Mouse (Mus musculus) macrophage (primary cell): ENCODE data around the gene Nmrk1. TPM values are rescaled to one million over a fixed set of nuclear protein-coding genes. Genes with fewer than 3 reads are reported as not detected.
"Not testable (repeated sequence)": the region's sequence is repeated elsewhere in the genome, so short reads cannot be mapped to it uniquely, and the experiment has no call there.

ENCODE experiments used
- H3K27ac ChIP-seq: fragments of 350-480 bp; formaldehyde crosslinking; 2 replicates; pipeline ENCODE4 v1.9.0; 2021
- H3K36me3 ChIP-seq: fragments of 350-480 bp; formaldehyde crosslinking; 2 replicates; pipeline ENCODE4 v1.9.0; 2021; ENCODE audit errors: inconsistent target
- H3K4me3 ChIP-seq: fragments of 350-480 bp; formaldehyde crosslinking; 2 replicates; pipeline ENCODE4 v1.9.0; 2021; ENCODE audit errors: inconsistent target
- H3K79me2 ChIP-seq: fragments of 350-480 bp; formaldehyde crosslinking; 2 replicates; pipeline ENCODE4 v1.9.0; 2021; ENCODE audit errors: inconsistent target
- WGBS: methylation state at CpG from one replicate; pipeline ENCODE4 v1.1.7; 2026; ENCODE audit warnings: inconsistent platforms; ENCODE audit not compliant: missing documents; 5-methylcytosine and 5-hydroxymethylcytosine counted together
- polyA plus RNA-seq: library from polyadenylated mRNA; stranded (reverse); fragments of 250-400 nt; gene quantifications from 3 replicates; pipeline ENCODE4 v1.2.4, GENCODE M21; 2018; ENCODE audit warnings: inconsistent platforms
- total RNA-seq, 78 experiments: library from RNA; depleted of rRNA; stranded (reverse); fragments of 250-400 nt; gene quantifications; 1 replicate in 9 of 78; 2 replicates in 24 of 78; 3 replicates in 43 of 78; 4 replicates in 2 of 78; pipeline ENCODE4 v1.2.4; 2018; ENCODE audit warnings: inconsistent platforms in 56 of 78

Nmrk1 gene
- 100 to 1,000 TPM in 4 of 26 experiments, 10 to 100 TPM in 22; 13.6 to 128 (median 43.0) TPM for total RNA-seq (2018; cell fraction: chromatin; rRNA removed)
- 10 to 100 TPM in 18 of 26 experiments, 1 to 10 TPM in 8; 5.3 to 26.5 (median 12.8) TPM for total RNA-seq (2018; cell fraction: cytosol; rRNA removed)
- total RNA-seq (2018; cell fraction: nucleus; rRNA removed) = 100 to 1,000 TPM in 1 of 26 experiments, 10 to 100 TPM in 25; 11.7 to 114 (median 31.0) TPM
- polyA plus RNA-seq = 16.2 to 41.4 TPM (median 17.9 TPM) in 3 replicates

DNA sequence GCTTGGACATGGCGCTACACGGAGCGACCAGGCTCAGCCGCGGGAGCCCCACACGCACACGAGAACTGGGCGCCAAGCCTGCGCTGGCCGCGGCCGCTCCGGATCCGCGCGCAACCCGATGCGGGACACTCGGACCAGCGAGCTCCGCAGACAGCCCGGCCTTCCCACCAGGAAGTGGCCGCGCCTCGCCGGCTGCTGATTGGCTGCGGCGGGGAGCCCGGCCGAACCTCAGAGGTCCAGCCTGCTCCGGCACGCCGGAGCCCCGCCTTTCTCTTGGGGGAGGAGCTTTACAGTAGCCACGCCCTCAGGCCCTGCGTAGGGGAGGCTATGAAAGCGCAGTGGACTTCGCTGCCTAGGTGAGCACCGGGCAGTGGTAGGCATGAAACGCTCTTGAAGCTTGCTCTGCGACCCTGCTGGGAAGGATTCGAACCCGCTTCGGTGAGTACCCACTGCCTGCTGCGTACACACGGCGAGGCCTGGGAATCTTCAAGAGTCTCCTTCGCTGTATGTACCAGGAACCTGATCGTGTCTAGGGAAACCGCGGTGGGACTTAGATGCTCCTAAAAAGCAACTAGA is at the start of gene Nmrk1, which contains the start of gene Ostf1:
Gene Nmrk1 (plus strand): TSS at position 307 of the 576 bp plus-strand sequence.
Gene Ostf1 (minus strand): TSS at position 180 of the 576 bp plus-strand sequence.
- peaks cover 1% of the 10 kb centered on the region; the same call in 1 of the 2 replicates for H3K36me3 ChIP-seq
- H3K4me3 ChIP-seq = peak within 1 kb of the TSS; percentile 69
- H3K27ac ChIP-seq = peak within 1 kb of the TSS; percentile 89
- peaks cover 75% of the 10 kb centered on the region for H3K79me2 ChIP-seq
- WGBS = under 1% methylated on average over 47 of the region's 51 CpGs

DNA sequence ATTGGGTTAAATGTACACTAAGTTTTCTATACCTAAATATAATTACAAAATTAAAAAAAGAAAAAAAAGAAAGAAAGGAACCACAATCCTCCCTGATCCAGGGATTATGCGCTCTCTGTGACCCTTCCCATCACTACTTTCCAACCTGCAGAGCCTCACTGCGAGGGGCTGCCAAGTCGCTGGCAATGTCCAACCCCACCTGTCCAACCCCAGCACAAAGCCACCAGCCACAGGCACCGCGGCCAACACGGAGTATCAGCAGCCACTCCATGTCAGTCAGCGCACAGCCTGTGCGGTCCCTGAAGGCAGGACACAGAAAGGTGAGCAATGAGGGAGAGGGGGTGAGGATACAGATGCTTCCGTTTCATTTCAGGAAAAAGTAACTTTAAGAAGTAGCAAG is 49.5 kb upstream of the Nmrk1 start:
- Histone ChIP-seq H3K4me3 (no peak overlapping the region), H3K27ac (no peak overlapping the region), H3K36me3 (peaks cover 47% of the 10 kb centered on the region), H3K79me2 (peaks cover 37% of the 10 kb centered on the region; the same call in 1 of the 2 replicates)
- WGBS = 97% methylated on average over 7 of the region's 9 CpGs

DNA sequence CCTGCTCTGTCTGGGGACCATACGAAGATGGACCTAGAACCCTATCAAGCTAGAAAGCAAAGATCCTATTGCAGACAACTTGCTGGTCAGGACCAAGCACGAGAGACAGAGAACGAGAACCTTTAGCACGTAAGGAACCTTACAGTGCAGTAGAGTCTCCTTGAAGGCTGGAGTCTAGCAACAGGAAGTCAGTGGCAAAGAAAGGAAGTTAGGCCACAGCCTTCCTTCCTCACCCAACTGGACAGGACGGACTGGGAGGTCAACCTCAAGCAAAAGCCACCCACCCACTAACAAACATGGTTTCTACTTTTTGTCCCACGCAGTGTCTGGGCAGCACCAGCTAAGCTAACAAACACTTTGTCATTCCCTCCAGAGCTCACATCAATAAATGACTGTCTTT is 48.9 kb upstream of the Nmrk1 start:
- Histone ChIP-seq H3K27ac (peak overlapping the region; percentile 8), H3K4me3 (no peak overlapping the region), H3K36me3 (peaks cover 53% of the 10 kb centered on the region), H3K79me2 (peaks cover 43% of the 10 kb centered on the region; the same call in 1 of the 2 replicates)
- WGBS = 24% methylated on average over 6 of the region's 6 CpGs

DNA sequence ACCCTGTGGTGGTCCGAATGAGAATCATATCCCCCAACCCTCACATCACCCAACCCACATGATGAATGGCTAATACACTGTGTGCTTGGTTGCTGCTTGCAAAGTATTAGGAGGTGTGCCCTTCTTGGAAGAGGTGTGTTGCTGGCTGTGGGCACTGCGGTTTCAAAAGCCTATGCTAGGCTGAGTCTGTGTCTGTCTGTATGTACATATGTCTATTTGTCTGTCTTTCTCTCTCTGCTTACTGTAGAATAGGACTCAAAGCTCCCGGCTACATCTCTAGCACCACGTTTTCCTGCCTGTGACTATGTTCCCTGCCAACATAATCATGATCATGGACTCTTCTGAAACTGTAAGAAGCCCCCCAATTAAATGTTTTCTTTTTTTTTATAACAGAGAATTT is 48.0 kb upstream of the Nmrk1 start:
- H3K79me2 ChIP-seq = peaks cover 47% of the 10 kb centered on the region; the same call in 1 of the 2 replicates
- WGBS = 89% methylated on average over 4 of the region's 4 CpGs
- no peak overlapping the region for H3K4me3 ChIP-seq
- H3K27ac ChIP-seq = no peak overlapping the region; the same call in 1 of the 2 replicates
- H3K36me3 ChIP-seq = peaks cover 59% of the 10 kb centered on the region

DNA sequence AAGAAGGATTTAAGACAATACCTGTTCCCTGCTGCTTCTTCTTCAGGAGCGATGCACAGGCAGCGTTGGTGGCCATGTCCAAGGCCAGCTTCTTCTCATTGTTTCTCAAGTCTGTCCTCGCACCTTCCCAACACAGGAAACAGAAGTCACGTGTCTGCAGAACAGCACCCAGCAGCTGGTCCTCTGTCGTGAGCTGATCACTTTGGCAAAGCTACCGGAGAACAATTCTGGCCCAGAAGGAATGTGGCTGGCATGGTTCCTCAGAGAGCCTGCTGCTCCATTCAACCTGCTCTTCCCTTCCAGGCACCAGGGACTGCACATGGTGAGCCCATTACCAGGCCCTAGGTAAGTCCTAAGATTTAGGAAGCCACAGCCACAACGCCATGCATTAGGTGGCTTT is 47.1 kb upstream of the Nmrk1 start:
- peaks cover 64% of the 10 kb centered on the region for H3K36me3 ChIP-seq
- peaks cover 55% of the 10 kb centered on the region; the same call in 1 of the 2 replicates for H3K79me2 ChIP-seq
- H3K27ac ChIP-seq = no peak overlapping the region
- WGBS = 89% methylated on average over 6 of the region's 7 CpGs
- no peak overlapping the region for H3K4me3 ChIP-seq

DNA sequence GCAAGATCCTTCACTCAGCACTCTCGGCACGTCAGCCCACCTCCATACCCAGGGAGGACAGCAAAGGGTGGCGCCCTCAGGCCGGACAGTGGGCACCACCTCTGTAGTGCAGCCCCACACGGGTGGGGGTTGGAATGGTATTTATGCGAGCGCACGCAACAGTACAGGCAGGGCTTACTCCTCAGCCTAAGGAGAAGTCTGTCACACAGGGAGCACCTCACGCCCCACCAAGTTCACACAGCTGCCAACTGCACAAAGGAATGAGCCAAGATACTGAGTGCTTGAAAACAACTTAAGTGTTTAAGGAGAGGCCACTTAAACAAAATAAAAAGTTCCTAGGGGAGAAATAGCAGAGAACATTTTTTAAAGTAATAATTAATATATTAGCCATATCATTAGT is 44.6 kb upstream of the Nmrk1 start:
- Histone ChIP-seq H3K4me3 (no peak overlapping the region), H3K79me2 (peaks cover 76% of the 10 kb centered on the region), H3K27ac (no peak overlapping the region), H3K36me3 (peaks cover 73% of the 10 kb centered on the region)
- 95% methylated on average over 9 of the region's 9 CpGs for WGBS

DNA sequence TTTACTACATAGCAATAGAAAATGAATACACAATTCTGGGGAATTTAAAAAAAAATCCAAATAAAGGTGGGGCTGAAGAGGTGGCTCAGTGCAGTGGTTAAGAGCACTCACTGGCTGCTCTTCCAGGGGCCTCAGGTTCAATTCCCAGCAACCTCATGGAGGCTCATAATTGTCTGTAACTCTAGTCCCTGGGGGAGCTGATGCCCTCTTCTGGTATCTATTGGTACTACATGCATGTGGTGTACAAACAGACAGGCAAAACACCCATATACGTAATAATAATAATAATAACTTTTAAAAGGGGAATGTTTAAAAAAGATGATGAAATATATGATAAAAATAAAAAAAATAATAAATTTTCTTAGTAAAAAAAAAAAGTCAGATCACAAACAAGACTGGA is 43.5 kb upstream of the Nmrk1 start:
- Histone ChIP-seq H3K4me3 (no peak overlapping the region), H3K27ac (no peak overlapping the region), H3K36me3 (peaks cover 83% of the 10 kb centered on the region), H3K79me2 (peaks cover 81% of the 10 kb centered on the region)
- WGBS = no CpG with 5 or more reads among the region's 1 CpGs

DNA sequence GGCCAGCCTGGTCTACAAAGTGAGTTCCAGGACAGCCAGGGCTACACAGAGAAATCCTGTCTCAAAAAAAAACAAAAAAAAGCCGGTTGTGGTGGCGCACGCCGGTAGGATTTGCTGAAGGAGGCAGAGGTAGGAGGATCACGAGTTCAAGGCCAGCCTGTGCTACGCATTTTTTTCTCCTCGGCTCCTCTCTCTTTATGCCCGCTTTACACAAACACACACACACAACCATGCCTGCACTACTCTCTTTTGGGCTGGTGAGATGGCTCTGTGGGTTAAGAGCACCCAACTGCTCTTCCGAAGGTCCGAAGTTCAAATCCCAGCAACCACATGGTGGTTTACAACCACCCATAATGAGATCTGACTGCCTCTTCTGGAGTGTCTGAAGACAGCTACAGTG is 42.9 kb upstream of the Nmrk1 start:
- Histone ChIP-seq H3K36me3 (peaks cover 85% of the 10 kb centered on the region), H3K79me2 (peaks cover 87% of the 10 kb centered on the region)
- not testable (repeated sequence) for H3K4me3 ChIP-seq, H3K27ac ChIP-seq
- WGBS = 95% methylated on average over 10 of the region's 10 CpGs

DNA sequence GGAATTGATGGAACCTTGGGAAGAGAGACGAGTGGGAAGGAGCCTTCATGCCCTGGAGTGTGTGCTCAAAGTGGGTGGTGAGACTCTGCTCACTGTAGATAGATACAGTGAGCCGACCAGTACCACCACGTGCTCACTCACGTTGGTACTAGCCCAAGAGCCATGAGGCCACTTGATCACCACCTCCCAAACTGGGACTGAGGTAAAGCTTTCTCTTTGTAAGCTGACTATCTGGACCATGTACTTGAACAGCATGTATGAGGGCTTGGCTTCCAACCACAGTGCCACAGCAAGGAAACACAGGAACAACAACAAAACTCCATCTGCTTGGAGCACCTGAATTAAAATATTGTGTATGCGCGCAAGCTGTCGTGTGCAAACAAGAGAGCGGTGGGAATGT is 42.5 kb upstream of the Nmrk1 start:
- no peak overlapping the region for H3K4me3 ChIP-seq
- peaks cover 89% of the 10 kb centered on the region for H3K36me3 ChIP-seq
- peaks cover 91% of the 10 kb centered on the region for H3K79me2 ChIP-seq
- WGBS = 95% methylated on average over 6 of the region's 8 CpGs
- no peak overlapping the region for H3K27ac ChIP-seq

DNA sequence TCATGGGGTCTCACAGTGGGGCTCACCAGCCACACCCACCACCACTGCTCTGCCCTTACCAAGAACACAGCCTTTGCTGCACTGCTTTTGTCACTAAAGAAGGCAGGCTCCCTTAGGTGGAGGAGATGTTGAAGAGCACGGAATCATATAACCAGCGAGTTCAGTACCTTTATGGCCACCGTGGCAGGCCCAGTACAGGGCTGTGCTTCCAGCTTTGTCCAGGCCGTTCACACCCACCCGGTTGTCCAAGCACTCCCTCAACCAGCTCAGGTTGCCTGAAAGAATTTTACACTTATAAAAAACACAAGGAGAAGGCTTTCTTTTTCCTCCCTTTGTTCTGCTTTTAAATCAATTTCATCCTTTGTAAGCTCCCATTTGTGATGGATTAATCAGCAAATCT is 41.5 kb upstream of the Nmrk1 start:
- peaks cover 93% of the 10 kb centered on the region for H3K79me2 ChIP-seq
- WGBS = 92% methylated on average over 5 of the region's 5 CpGs
- H3K27ac ChIP-seq = no peak overlapping the region
- H3K36me3 ChIP-seq = peaks cover 86% of the 10 kb centered on the region
- H3K4me3 ChIP-seq = no peak overlapping the region

DNA sequence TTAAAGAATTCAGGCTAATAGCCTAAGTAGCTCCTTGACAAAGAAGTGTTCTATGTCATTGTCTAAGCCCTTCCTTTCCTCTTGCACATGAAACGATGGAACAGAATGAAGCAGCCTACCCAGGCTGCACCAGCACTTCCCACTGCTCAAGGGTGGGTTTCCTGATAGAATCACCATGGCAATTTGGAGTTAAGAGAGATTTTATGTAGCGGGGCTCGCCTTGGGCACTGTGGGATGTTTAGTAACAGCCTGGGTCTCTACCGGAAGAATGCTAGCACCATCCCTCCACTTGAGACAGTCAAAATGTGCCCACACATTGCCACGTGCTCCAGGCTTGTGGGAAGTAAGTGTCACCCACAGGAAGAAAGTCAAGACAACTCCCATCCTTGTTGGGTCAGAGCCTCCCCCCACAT is 40.8 kb upstream of the Nmrk1 start:
- H3K27ac ChIP-seq = no peak overlapping the region
- peaks cover 79% of the 10 kb centered on the region for H3K36me3 ChIP-seq
- H3K4me3 ChIP-seq = no peak overlapping the region
- H3K79me2 ChIP-seq = peaks cover 93% of the 10 kb centered on the region
- 25% methylated on average over 5 of the region's 5 CpGs for WGBS

DNA sequence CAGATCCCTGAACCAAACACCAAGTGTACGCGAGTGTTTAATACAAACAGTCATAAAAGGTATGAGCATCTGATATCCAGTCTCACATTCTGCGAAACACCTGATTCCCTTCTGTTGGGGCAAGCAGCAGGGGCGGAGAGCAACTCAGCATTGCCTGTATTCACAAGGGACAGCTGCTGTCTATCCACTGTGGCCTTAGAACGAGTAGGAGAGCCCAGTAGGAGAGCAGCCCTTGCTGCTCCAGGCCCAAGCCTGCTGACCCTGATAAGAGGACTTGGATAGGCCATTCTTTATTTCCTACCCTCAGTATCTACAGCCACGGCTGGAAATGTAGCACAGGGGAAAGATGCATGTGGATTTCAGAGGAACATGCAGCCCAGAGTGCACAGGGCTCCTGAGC is 38.8 kb upstream of the Nmrk1 start:
- Histone ChIP-seq H3K36me3 (peaks cover 60% of the 10 kb centered on the region), H3K27ac (no peak overlapping the region), H3K4me3 (no peak overlapping the region), H3K79me2 (peaks cover 93% of the 10 kb centered on the region)
- WGBS = 93% methylated on average over 6 of the region's 6 CpGs

DNA sequence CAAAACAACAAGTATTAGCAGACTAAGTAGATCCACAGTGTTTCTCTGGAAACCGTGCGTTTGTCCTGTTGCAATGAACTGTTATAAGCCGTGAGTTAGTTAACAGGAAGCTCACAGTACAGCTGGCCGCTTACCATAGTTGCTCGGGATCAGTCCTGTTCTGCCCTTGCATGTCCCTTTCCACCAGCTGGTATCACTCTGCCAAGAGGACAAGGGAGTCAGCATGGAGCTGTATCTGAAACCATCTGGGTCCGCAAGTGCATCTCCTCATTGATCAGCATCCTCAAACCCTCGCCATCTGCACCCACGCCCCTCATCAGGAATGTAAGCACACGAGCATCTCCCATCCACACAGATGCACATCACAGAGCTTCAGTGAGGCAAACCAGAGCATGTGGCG is 38.0 kb upstream of the Nmrk1 start:
- H3K79me2 ChIP-seq = peaks cover 98% of the 10 kb centered on the region
- no peak overlapping the region for H3K4me3 ChIP-seq
- H3K27ac ChIP-seq = no peak overlapping the region
- H3K36me3 ChIP-seq = peaks cover 54% of the 10 kb centered on the region
- 88% methylated on average over 10 of the region's 10 CpGs for WGBS

DNA sequence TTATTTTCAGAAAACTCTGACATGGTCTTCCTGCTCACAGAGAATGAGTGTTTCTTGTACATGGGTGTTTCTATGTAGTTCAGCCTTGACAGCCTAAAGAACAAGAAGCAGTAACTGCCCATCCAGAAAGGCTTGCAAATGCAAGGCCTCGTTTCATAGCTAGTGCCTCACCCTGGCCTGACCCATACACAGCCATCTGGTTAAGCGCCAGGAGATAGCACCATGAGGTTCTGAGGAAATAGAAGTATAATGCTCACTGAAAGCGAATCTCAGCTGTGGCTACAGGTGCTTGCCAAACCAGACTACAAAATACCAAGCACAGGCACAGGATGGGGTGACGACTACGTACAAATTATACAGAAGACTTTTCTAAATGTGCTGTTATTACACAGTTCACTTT is 34.9 kb upstream of the Nmrk1 start:
- peaks cover 100% of the 10 kb centered on the region for H3K79me2 ChIP-seq
- WGBS = 91% methylated on average over 5 of the region's 5 CpGs
- no peak overlapping the region for H3K27ac ChIP-seq
- H3K4me3 ChIP-seq = no peak overlapping the region
- peaks cover 33% of the 10 kb centered on the region for H3K36me3 ChIP-seq

DNA sequence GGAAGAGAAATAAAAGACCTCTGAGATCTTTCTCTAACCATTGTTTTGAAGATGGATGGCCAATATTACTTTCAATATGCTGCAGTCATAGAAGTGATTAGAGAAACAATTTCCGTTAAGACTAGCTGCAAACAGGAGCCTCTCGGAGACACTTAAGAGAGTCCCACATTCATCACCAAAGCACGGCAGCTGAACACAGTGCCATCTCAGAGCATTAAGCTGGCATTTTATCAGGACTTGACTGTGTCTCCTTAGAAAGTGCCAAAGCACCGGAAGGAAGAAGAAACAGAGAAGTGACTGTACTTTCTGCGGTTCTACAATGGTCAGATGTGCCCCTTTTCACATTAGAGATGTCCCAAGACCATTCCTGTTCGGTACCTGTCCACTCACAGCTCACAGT is 34.0 kb upstream of the Nmrk1 start:
- Histone ChIP-seq H3K79me2 (peaks cover 100% of the 10 kb centered on the region), H3K4me3 (no peak overlapping the region), H3K27ac (no peak overlapping the region), H3K36me3 (peaks cover 33% of the 10 kb centered on the region)
- 80% methylated on average over 6 of the region's 6 CpGs for WGBS
